Mouse (Mus musculus) Patski (cell line): ENCODE results near the gene Dact3. TPM values are rescaled to one million over a fixed set of nuclear protein-coding genes. Genes with fewer than 3 reads are reported as not detected.

Experiments
- ATAC-seq: fragments of 100-300 bp; one replicate; pipeline ENCODE4 v1.8.0; 2021
- CTCF ChIA-PET: fragments of 350-600 bp; sonication (Branson Sonifier 250); formaldehyde crosslinking; loops from one replicate; lab custom pipeline; 2022; ENCODE audit warnings: inconsistent platforms; lab: Charles Lee
- POLR2A ChIA-PET: fragments of 350-600 bp; sonication (Branson Sonifier 250); formaldehyde crosslinking; loops from one replicate; lab custom pipeline; 2022; ENCODE audit warnings: antibody characterized with exemption, inconsistent platforms; lab: Charles Lee
- DNase-seq: peaks from one replicate; pipeline ENCODE4 v3.0.0-alpha.2; 2011; ENCODE audit warnings: low read depth, low spot score
- H3K27me3 ChIP-seq: fragments of 371-371 bp; one replicate; pipeline ENCODE4 v1.5.1; 2021
- CTCF ChIP-seq: fragments of 100-300 bp; IDR thresholded peaks from one replicate; pipeline ENCODE4 v1.5.1; 2021
- in situ Hi-C: fragments of 300-500 bp; cut with MboI; formaldehyde crosslinking; loops from 3 replicates; pipeline ENCODE4 v1.11.1; 2018; ENCODE audit warnings: low pct_unique_long_range_greater_than_20kb, mixed read lengths
- polyA plus RNA-seq: library from polyadenylated mRNA; unstranded; gene quantifications from one replicate; pipeline ENCODE4 v1.2.3, GENCODE M21; 2021

The Dact3 gene
- polyA plus RNA-seq, 1 experiment from 2014 or later, result 2.2 TPM

- no peaks in the 10 kb centered on the region for H3K27me3 ChIP-seq
- POLR2A ChIA-PET, result interaction anchor here (1.2 kb wide), 1 partner anchor 13 kb away, joined by 3 read pairs; no protein-coding TSS in a partner anchor
- in situ Hi-C loops, result no loop called here
- ATAC-seq (no peak), DNase-seq (no peak)
- TF ChIP-seq CTCF, result no peak
- CTCF ChIA-PET, result interaction anchor here (0.8 kb wide), 1 partner anchor 18 kb away, joined by 5 read pairs; no protein-coding TSS in a partner anchor
Observed at GRCm38 (mm10) chr7:16841561-16842560, 33.3 kb upstream of the Dact3 start.

GRCm38 (mm10) chr7:16842645-16843063, 32.5 kb upstream of the Dact3 start, which contains the start of gene Prkd2:
Gene Prkd2 (plus strand): TSS chr7:16842902.
- DNase-seq (peak; percentile 15), ATAC-seq (peak; percentile 69)
- ChIA-PET POLR2A (interaction anchor here (1.2 kb wide), 1 partner anchor 14 kb away, joined by 3 read pairs; no protein-coding TSS in a partner anchor), CTCF (interaction anchor here (0.8 kb wide), 1 partner anchor 17 kb away, joined by 5 read pairs; no protein-coding TSS in a partner anchor)
- in situ Hi-C loops, result no loop called here
- H3K27me3 ChIP-seq, result no peaks in the 10 kb centered on the region
- no peak for TF ChIP-seq CTCF

DNA sequence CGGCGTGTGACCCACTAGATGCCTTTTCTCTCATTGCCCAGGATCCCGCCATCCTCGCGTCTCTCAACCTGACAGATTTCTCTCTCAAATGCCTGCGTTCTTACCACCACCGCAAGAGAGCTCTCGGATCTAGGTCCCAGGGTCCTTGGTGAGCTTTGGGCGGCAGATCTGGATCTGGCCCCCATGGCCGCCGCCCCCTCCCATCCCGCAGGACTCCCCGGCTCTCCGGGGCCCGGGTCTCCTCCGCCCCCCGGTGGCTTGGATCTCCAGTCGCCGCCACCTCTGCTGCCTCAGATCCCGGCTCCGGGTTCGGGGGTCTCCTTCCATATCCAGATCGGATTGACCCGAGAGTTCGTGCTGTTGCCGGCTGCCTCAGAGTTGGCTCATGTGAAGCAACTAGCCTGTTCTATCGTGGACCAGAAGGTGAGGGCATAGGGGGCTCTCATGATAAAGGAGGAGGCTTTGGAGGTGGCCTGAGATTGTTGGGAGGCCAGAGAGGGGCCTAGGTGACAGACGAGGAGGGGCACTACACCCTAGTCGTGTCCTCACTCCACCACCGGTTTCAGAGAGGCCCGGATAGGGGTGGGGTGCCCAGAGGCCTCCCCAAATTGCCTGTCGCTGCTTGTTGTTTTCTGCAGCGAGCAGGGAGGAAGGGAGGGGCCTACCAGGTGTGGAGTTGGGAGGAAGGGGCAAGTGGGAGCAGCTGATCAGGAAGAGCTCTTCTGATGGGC, 31.5 kb upstream of the Dact3 start:
- TF ChIP-seq CTCF, result no peak
- no peak for DNase-seq
- no peaks in the 10 kb centered on the region for H3K27me3 ChIP-seq
- no peak for ATAC-seq
- ChIA-PET CTCF (no interaction called here), POLR2A (no interaction called here)
- in situ Hi-C loops, result no loop called here

- POLR2A ChIA-PET, result no interaction called here
- DNase-seq (no peak), ATAC-seq (no peak)
- in situ Hi-C loops, result no loop called here
- no peaks in the 10 kb centered on the region for H3K27me3 ChIP-seq
- no peak for TF ChIP-seq CTCF
- CTCF ChIA-PET, result interaction anchor here (1.7 kb wide), 1 partner anchor 18 kb away, joined by 5 read pairs; no protein-coding TSS in a partner anchor
Observed at GRCm38 (mm10) chr7:16844696-16845071, 30.4 kb upstream of the Dact3 start.

- no peak for ATAC-seq
- no peak for TF ChIP-seq CTCF
- in situ Hi-C loops, result no loop called here
- POLR2A ChIA-PET, result no interaction called here
- CTCF ChIA-PET, result interaction anchor here (1.7 kb wide), 1 partner anchor 18 kb away, joined by 5 read pairs; no protein-coding TSS in a partner anchor
- H3K27me3 ChIP-seq, result no peaks in the 10 kb centered on the region
- DNase-seq, result no peak
Observed at GRCm38 (mm10) chr7:16845072-16845819, 29.9 kb upstream of the Dact3 start.

DNA sequence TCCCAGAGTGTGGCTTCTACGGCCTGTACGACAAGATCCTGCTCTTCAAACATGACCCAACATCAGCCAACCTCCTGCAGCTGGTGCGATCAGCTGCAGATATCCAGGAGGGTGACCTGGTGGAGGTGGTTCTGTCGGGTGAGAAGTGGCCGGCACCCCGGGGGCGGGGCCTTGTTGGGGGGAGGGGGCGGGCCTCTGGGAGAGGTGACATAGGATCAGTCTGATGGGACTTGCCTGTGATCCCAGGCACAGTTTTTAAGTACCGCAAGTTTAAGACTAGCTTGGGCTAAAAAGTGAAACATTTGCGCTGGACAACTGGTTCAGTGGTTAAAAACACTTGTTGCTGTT, 29.3 kb upstream of the Dact3 start:
- no peak for ATAC-seq
- no peak for DNase-seq
- H3K27me3 ChIP-seq, result no peaks in the 10 kb centered on the region
- TF ChIP-seq CTCF, result no peak
- in situ Hi-C loops, result no loop called here
- POLR2A ChIA-PET, result no interaction called here
- CTCF ChIA-PET, result interaction anchor here (1.7 kb wide), 1 partner anchor 17 kb away, joined by 5 read pairs; no protein-coding TSS in a partner anchor

GRCm38 (mm10) chr7:16846775-16847174, 28.3 kb upstream of the Dact3 start:
- H3K27me3 ChIP-seq, result no peaks in the 10 kb centered on the region
- CTCF ChIA-PET, result interaction anchor here (1.2 kb wide), 1 partner anchor 17 kb away, joined by 3 read pairs; no protein-coding TSS in a partner anchor
- no peak for ATAC-seq
- POLR2A ChIA-PET, result no interaction called here
- no peak for DNase-seq
- in situ Hi-C loops, result no loop called here
- TF ChIP-seq CTCF, result no peak

DNA sequence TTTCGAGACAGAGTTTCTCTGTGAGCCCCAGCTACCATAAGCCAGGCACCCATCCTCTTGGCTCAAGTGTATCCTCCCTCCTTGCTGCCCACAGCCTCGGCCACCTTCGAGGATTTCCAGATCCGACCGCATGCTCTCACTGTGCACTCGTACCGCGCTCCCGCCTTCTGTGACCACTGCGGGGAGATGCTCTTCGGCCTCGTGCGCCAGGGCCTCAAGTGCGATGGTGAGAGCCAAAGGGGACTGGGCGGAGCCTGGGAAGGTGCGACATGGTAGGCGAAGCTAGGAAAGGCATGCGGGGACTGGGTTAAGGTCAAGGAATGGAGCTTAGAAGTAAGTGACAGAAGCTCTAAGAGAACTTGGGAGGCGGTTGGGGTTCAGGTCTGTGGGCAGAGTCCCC, 27.6 kb upstream of the Dact3 start:
- ChIA-PET POLR2A (interaction anchor here (0.7 kb wide), 1 partner anchor 31 kb away, joined by 3 read pairs; no protein-coding TSS in a partner anchor), CTCF (interaction anchor here (0.8 to 1.2 kb wide), 3 partner anchors 9 to 16 kb away, joined by 3 read pairs; no protein-coding TSS in a partner anchor)
- H3K27me3 ChIP-seq, result no peaks in the 10 kb centered on the region
- in situ Hi-C loops, result no loop called here
- ATAC-seq, result no peak
- TF ChIP-seq CTCF, result no peak
- no peak for DNase-seq

GRCm38 (mm10) chr7:16848579-16848978, 26.5 kb upstream of the Dact3 start:
- in situ Hi-C loops, result no loop called here
- ATAC-seq, result no peak
- no peak for TF ChIP-seq CTCF
- ChIA-PET POLR2A (no interaction called here), CTCF (interaction anchor here (0.8 to 1.0 kb wide), 2 partner anchors 10 to 12 kb away, joined by 3 read pairs; no protein-coding TSS in a partner anchor)
- DNase-seq, result no peak
- H3K27me3 ChIP-seq, result no peaks in the 10 kb centered on the region
